Mouse (Mus musculus) lung, postnatal 36 days (tissue): ENCODE measurements around the gene Sorcs1.

ENCODE experiments used
- DNase-seq: peaks from one replicate; pipeline ENCODE4 v3.0.0; 2022; ENCODE audit warnings: mixed read lengths

Sorcs1 gene

GRCm38 (mm10) chr19:50214466-50215228 is 463.8 kb downstream of the Sorcs1 start:
- DNase-seq, result no peak

GRCm38 (mm10) chr19:50210456-50210855 is 468.0 kb downstream of the Sorcs1 start:
- no peak for DNase-seq

- DNase-seq, result no peak
These were observed 474.1 kb downstream of the Sorcs1 start for GRCm38 (mm10) chr19:50204341-50204740.

GRCm38 (mm10) chr19:50196592-50196991 is 481.9 kb downstream of the Sorcs1 start:
- no peak for DNase-seq

DNA sequence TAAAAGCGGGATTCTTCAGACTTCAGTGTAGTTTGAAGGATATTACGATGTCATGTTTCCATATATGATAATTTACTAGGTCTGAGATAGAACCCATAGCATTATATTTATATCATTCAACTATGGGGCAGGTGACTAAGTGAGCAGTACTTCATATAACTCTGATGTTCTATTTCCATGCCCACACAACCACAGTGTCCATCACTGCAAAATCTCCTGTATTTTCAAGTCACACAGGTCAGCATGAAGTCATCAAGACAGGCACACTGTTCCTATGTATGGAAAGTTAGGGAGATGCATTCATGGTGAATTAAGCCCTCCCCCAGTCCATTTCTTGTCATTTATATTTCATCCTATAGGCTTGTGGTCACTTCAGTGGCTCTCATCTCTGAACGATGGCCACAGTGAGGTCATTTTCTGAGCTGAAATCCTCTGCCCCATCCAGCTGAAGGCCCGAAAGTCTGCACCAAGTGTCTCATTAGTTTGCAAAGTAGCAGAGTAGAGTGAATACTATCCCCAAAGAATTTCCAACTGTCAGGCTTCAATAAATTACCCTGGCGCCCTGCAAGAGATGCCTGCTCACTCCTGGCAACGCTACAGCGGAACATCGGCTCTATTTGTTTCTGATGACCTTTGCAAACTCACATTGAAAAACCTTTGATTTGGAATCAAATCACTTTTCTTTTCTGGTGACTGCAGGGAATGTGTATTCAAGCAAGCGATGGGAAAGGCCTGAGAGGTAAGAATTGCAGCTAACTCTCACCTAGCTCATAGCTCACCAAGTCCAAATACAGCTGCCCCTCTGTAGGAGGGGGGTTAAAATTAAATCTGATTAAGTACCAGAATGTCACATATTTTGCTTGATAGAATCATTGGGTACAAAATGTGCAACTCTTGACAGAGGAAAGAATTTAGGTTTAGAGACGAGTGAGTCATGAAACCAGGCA is 492.4 kb downstream of the Sorcs1 start:
- no peak for DNase-seq

DNA sequence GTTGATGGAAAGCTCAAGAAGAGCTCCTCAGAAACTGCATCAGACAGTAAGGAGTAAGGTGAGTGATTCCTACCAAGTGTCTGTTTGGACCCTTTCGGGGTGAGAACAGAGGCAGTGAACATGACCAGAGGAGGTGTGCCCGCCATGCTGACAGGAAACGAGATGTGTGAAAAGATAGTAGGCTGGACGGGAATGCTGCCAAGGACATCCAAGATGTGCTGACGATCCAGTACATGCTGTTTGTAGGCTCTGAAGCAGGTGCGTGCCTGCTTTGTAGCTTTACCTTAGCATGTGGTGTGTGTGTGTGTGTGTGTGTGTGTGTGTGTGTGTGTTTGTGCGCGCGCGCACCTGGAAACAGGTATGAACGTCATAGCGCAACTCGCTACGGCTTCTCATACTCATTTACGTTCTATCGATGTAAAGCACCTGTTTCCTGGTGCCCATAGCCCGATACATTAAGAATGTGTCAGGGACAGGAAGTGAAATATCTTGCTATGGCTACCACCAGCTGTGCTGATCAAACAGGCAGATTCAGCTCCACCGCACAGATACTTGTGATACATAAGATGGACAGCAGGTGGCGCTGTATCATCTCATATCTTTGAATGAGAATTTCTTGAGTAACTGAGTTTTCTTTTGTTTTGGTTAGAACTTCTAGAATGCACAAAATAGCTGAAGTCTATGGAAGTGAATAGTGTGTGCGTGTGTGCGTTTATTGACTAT is 493.4 kb downstream of the Sorcs1 start:
- peak; percentile 45 for DNase-seq

- DNase-seq, result no peak
These were observed 499.6 kb downstream of the Sorcs1 start for GRCm38 (mm10) chr19:50178851-50179250.

- DNase-seq, result no peak
These were observed 500.3 kb downstream of the Sorcs1 start for GRCm38 (mm10) chr19:50178151-50178550.

DNA sequence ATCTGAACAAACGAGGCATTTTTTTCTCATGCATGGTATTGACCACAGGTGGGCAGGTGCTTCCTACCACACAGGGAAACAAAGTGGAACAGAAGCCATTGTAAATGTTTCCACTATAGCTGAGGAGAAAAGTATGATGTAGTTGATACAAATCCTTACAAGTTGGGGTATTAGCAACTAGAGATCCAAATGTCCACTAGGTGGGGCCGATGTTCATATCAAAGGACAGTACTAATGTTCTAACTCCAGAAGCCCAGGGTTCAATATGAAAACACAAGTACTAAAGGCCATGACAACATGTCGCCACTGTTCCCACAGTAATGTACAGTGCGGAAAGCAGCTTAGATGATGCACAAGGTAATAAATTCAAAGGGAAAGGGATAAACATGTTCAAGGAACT is 506.6 kb downstream of the Sorcs1 start:
- DNase-seq, result peak; percentile 9

DNA sequence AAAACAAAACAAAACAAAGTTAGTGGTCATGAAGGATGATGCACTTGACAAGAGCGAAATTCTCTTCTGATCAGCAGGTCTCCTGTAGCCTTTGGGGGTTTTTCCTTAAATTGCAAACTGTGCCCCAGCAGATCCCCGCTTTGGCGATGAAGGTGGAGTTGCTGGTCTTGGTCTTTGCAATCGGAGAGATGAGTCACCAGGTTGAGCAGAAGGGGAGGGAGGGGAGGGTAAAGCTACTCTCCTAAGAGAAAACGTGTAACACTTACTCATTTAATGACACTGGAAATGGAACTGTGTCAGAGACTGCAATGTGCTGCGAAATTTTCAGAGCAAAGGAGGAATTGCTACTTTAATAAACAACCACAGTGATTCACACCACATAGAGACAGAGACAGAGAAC is 527.3 kb downstream of the Sorcs1 start:
- no peak for DNase-seq

- DNase-seq, result no peak
These were observed 532.5 kb downstream of the Sorcs1 start for GRCm38 (mm10) chr19:50145919-50146318.

DNA sequence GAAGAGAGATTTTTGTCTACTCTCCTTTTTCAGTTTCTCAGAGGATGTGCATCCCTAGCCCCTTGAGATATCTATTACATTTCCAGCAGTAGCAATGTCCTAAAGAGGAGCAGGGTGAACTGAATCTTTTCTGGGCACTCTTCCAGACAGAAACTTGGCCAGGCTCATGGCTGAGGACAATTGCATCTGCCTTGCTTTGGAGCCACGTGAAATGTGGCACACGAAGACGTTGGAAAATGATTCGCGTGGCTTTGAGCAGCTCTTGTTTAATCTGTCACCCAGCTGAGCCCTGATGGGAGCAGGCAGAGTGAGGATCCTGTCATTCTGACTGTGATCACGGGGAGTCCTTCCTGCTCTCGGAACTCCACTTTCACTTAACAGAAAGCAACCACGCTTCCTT is 536.6 kb downstream of the Sorcs1 start:
- no peak for DNase-seq

DNA sequence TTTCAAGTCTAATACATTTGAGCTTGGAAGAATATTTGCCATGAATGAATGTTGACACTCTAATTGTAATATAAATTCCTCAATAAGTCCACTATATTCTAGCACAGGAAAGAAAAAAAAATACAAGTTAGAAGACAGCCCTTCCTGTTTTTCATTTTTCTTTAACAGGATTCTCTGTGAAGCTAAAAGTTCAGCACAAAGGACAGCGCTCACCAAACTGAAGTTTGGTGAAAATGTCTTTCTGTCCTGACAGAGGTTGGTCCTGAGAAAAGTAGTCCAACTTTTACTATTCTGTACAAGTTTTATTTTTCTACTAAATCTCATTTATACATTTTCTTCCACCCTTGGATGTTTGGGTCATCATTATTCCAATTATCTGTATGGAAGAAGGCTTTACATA is 543.8 kb downstream of the Sorcs1 start:
- no peak for DNase-seq

GRCm38 (mm10) chr19:50105842-50106585 is 572.4 kb downstream of the Sorcs1 start:
- DNase-seq, result no peak
